Mouse (Mus musculus) natural killer cell, adult 2 months (primary cell): ENCODE data around the gene Enpp1.

ENCODE experiments used
- DNase-seq, 2 experiments: peaks; one replicate each; pipeline ENCODE4 v3.0.0; 2022; ENCODE audit warnings: low spot score in 2 of 2

Enpp1 gene

DNA sequence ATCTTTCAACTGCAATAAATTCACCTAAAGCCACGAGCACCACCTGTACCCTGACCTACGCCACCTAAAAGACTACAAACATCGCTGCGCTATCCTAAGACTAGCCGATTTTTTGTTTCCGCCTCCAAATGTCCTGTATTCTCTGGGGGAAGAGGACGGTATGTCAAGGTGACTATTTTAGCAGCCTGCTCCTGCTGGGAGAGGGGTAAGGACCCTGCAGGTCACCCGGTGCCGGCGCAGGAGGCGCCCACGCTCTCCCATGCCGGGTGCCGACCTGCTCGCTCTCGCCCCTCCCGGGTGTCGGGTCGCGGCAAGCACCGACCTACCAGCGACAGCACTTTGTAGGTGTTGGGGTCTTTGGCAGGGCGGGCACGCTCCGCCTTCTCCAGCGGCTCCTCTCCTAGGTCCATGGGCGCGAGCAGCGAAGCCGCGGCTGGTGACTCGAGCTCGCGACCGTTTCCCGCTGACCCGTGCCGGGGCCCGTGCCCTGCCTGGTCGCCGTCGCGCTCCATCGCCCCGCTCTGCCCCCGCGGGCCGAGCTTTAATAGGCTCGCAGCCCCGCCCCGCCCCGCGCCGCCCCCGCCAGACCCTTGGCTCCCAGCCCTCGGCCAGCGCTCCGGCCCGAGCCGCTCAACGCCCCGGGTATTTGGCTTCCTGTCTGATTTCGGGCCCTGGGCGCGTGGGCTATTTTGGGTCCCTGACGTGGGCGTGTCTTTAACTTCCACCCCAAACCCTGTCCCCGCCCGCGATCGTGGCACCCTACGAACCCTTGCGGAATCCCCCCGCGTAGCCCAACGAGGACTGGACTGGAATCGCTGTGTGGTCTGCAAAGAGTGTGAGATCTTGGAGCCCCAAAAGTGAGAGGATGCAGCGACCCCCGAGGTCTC, at the start of gene Enpp1:
Gene Enpp1 (minus strand): TSS at position 680 of the 887 bp plus-strand sequence.
- peak; percentile 61 to 62 for DNase-seq

DNA sequence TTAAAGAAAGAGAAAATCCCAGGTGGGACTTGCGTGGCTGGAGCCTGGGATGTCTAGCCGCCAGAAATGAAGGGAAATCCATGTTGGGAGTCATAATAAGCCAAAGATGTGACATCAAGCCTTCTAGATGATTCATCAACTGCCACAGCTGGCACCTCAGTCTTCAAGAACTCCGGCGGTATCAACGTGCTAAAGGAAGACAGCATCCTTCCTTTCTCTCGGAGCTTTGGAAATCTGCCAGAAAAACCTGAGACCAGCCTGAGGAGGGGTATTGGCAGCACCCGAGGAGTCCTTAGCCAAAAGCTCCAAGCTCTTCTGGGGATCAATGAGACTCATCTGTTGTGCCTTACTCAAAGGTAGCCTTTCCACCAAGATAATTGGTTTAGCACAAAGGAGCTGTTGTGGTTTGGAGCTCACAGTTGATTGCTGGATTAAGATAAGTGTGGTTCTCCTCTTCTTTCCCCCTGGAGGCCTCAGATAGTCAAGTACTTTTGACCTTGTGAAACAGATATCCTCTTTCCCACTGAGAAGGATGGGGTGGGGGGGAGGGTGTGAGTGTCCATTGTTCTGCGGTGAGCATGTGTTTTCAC, 46.5 kb upstream of the Enpp1 start:
- no peak for DNase-seq

DNA sequence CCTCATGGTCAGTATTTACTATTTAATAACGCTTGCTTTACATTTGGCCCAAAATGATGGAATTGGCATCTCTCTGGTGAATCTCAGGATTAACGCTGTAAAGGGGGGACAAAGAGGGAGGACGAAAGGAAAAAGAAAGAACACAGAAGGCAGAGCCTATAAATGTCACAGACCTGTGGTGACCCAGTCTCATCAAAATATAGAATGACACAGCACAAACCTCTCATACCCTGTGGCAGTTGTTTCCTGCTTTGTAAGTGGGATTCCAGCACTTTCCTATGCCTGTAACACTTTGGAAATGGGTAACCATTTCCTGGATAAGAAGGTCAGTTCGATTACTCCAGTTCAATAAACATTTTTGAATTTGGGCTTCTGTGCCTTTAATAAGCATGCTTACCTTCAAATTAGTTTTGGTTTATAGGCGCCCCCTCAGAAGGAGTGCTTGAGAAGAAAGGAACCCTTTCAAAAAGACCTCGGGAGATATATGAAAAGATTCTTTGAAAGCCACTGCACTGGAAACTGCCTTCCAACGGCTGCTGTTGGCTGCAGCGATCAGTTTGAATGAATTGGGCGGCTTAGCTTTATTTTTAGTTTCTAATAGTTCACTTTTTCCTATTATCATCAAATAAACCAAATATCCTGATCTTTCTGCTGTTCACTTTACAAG, 43.0 kb upstream of the Enpp1 start:
- DNase-seq: no peak

DNA sequence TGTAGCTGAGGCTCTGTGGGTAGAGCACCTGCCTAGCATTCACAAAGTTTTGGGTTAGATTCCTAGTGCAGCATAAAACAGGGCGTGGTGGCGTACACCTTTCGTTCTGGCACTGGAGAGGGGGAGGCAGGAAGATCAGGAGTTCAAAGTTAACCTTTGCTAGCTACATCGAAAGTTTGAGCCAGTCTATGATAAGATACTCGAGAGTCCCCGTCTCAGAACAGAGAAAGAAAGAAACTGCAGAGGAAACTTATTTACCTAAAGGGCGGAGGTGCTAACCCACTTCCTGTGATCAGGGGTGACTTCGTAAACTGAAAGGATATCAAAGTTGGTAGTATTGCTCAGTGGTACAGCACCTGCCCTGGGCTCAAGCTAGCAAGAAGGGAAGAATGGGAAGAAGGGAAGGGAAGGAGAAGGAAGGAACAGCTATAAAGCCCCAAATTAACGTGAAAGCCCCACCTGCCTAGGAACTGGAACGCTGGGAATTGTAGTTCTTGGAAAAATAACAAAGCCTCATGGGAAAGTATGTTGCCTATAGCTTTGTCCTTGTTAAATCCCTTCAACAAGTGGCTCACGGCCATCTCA, 42.4 kb upstream of the Enpp1 start:
- DNase-seq: peak; percentile 60 to 70

DNA sequence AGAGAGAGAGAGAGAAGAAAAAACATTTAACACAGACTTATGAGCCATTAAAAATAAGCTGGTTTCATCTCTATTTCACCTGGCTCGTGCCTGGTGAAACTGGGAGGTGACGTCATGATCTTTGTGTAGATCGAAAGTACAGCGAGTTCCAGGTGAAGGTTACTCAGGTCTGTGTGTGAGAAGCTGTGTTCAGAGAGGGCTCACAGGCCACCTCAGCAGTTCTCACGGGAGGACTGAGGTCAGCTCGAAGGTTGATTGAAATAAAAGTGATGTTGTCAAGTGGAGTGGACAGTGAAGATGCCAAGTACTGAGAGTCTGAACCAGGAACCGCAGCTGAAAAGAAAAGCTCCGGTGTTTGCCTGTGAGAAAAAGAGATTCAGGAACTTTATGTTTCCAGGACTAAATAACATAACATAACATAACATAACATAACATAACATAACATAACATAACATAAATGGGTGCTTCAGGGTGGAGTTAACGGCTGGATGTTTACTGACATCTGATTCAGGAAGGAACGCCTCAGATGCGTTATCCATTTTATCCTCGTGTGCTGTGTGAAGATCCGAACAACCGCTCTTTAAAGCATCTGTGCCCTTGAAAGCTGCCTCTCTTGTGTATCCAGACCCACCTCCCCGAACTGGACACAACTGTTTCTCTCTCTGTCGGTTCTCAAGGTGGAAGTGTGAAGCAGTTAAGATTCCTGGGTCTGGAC, 41.7 kb upstream of the Enpp1 start:
- peak; percentile 2 to 8 for DNase-seq

DNA sequence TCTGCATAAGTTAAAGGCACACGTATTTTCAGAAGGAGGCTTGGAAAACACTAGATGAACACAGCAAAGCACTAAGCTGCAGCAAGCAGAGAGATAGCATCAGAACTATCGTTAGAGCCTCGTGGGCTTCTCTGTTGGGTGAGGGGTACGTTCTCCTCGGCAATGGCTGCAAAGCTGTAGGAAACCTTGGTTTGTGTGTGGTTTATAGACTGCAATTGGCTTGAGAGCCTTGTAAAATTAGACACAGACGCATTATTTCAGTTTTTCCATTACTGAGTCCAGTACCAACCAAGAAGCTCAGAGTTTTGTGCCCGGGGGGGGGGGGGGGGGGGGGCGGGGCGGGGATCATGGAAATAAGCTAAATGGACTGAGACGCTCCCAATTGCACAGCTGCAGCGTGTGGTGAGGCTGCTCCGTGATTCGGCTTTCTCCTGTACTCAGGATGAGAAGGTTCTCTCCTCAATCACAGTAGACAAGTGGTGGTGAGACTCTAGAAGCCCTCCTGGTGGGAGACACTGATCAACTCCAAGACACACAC, 31.1 kb upstream of the Enpp1 start:
- DNase-seq: no peak

DNA sequence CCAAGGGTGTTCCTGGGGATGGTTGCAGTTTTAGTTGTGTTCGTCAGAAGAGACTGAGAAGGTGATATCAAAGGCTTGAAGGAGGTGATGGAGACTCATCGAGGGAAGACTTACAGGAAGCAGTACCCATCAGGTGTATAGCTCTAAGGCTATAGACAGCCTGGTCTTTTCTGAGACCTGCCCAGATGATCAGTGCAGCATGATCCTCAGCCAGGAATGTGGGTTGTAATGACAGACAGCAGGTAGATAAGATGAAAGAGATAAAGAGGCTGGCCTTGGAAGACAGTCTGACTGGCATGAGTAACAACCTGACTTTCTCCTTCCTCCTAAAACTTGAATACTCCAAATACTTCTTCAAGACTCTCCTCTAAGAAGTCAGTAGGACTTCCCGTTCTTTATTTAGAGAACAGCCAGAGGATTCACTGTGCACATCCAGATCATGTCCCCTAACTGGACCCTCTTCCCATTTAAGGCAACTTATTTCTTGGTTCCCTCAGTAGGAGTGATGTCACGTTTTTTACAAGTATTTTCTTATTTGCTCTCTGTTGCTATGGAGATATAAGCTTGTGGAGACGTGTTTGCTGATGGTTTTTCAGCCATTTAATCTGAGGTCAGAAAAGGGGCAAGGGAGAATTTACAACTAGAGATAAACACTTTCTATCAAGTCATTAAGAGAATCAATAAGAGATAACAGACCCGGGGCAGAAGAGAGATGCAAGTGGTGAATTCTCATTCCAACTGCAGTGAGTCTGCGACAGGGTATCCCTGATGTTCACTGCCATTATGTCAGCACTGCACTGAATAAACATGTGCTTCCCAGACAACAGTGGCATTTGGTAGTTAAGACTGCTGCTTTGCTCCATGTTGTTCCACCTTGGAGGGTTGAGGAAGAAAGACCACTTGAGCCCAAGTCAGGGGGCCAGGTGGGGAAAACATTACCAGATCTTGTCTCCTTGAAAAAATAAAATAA, 29.6 kb upstream of the Enpp1 start:
- DNase-seq: no peak

DNA sequence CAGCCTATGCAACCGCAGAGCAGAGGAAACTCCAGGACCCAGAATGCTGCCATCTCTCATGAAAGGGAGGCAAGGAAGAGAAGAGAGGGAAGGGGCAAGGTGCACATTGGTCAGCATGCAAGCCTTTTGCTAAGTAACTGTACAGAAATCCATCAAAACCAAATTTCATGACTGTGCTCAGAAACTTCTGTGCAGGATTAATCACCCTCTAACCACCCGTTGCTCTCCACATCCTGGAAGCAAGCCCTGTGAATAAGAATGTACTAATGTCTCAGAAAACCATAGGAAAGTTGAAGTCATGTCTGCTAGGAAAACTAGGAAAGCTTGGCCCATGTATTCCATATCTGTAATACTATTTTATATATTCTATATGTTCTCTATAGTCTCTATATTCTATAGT, 27.2 kb upstream of the Enpp1 start:
- DNase-seq: no peak

DNA sequence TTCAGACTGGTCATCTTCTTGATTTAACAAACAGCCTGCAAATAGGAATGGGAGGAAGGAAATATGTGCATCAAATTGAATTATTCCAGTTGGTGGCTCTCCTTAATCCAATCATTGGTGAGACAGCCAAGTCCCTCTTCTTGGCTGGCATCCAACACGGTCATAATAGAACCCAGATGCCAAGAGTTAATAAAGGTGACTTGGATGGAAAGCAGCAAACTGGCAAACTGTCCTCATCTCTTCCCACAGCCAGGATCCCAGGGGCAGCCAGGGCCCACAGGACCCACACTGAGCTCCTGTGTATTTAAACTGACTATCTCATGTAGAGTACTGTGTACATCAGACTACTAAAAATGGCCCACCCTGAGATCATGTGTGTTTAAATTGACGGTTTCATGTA, 26.5 kb upstream of the Enpp1 start:
- no peak for DNase-seq

DNA sequence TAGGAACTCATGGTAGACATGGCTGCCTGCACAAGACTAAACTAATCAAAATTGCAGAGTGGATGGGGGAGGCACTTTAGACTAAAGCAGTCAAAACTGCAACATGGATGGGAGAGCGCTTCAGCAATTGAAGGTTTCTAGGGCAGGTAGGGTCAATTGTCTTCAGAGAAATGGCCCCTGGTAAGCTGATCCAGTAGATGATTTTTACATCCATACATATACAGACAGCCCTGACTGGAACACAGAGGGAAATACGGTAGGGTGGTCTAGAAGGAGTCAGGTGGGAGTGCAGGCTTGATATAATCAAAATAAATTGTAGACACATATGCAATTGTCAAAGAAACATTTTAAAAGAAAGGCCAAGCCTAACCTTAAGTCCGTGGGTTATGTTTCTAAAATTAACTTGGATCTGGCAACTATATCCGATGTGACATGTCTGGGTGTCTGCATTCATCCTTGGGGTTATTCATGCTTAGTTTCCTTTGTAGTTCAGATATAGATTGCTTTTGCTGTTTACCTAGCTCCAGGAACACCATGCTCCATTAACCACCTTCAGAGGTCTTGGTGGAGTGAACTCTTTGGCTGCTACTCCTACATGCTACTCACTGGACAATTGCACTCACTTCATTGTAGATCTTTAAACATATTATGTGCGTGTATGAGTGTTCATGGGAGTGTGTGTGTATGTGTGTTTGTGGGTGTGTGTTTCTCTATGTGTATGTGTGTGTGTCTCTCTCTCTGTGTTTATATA, 23.2 kb upstream of the Enpp1 start:
- no peak for DNase-seq

DNA sequence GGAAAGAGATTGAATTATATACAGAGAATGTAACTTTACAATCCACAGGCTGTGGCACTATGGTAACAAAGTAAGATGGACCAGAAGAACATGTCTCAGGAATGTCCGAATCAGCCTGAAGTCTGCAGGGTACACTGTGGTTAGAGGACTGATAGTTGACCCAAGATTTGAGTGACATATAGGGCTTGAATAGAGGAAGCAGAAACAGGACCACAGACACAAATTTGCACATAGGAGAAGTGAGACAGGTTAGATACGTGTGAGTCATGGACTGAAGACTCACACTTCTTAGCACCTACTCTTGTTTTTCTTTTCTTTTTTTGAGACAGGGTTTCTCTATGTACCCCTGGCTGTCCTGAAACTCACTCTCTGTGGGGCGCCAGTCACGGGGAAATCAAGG, 15.5 kb upstream of the Enpp1 start:
- no peak for DNase-seq

DNA sequence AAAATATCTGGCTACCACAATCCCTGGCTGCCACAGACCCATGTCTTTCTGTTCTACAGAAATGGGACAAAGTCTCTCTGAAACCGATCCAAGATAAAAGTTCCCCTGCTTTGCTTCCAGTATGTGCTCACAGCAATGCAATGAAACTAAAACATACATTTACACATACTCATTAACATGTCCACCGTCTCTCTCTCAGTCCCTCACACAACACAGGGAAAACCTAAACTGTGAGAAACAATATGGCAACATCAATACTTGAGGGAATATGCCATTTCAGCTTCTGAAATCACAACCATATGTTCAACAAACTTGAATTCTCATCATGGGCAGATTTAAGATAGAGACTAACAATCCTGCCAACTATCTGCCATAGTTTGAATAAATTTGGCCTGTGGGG, 13.2 kb upstream of the Enpp1 start:
- no peak for DNase-seq

DNA sequence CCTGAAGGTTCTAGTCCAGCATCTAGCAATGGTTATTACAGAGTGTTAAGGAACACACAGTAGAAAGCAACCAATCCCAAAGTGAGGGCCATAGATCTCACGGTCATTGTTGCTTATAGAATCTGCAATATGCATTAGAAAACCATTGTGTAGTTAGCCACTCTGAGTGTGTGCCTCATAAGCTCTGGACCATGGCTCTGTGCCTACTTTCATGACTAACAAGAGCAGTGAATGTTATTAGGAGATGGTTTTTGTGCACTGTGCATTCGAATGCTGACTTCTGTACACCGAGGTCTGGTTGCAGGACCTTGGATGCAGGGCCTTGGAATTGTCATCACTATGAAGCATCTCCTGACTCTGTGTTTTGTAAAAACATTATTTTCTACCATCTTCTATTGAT, 9.9 kb upstream of the Enpp1 start:
- no peak for DNase-seq

DNA sequence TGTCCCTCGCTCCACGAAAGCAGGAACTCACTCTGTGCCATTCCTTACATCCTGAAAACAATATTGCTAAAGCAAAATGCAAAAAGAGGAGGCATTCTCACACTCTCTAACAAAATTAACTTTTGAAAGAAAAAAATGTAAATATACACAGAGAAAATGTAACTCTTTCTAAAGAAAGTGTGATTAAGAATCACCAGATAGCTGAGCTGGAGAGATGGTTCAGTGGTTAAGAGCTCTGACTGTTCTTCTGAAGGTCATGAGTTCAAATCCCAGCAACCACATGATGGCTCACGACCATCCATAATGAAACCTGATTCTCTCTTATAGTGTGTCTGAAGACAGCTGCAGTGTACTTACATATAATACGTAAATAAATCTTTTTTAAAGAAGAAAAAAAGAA, 7.4 kb upstream of the Enpp1 start:
- no peak for DNase-seq

DNA sequence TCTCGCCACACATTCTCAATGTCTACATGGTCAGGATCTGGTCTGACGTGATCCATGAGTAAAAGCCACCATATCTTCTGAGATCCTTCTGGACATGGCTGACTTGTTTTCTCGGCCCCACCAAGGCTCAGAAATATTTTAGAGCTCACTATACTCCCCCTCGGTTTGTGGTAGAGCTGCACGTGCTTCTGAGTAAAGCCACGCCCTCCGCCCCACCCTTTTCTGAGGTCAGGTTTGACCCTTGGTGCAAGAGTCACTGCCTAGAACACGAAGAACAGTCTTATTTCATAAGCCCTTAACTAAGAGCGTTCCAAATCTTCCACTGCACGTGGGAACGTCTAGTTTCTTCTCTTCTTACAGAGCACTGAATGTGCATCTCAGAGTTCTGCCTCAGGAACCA, 6.8 kb upstream of the Enpp1 start:
- no peak for DNase-seq

DNA sequence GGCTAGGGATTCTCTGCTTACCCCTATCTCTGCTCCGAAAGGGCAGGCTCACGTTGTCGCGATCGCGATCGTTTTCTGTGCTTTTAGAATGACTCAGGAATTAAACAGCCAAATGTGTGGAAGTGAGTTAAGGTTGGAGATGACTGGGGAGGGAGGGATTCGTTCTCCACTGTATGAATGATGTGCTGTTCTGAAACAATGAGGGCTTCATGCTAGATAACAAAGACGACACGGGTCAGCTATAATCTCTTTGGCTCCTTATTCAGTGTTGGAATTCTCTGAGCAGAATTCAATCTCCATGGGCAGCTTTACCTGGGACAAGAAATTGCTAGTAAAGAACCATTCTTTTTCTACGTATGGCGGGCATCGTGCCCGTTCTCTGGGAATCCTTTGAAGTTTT, 6.1 kb upstream of the Enpp1 start:
- DNase-seq: no peak

DNA sequence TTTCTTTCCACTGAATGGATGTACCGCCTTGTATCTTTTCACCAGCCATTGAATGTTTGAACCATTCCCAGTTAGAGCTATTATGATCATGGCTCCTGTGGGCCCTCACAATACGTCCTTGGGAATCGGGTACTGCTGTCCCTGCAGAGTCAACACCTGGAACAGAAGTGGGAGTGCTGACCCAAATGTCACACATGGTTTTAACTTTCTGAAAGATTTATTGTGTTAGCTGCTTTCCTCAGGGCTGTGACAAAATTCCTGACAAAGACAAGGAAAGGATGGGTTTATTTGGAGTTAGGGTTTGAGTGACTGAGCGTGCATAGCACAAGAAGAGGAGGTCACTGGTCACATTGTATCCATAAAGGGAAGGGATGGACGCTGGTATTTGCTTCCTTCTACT, 4.3 kb upstream of the Enpp1 start:
- no peak for DNase-seq

DNA sequence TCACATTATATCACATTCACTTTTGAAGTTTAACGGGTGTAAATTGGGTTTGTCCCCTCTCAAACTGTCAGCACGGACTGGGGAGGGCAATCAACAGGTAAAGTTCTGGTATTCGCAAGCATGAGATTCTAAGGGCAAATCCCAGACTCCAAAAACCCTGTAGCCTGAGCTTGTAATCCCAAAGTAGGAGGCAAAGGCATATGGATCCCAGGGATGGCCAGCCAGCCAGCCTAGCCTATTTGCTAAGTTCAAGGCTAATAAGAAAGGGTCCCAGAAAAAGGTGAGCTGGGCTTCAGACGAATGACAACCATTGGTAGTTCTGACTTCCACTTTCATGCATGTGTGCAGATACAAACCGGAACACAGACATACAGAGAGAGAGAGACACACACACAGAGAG, 942 bp upstream of the Enpp1 start:
- DNase-seq: no peak

DNA sequence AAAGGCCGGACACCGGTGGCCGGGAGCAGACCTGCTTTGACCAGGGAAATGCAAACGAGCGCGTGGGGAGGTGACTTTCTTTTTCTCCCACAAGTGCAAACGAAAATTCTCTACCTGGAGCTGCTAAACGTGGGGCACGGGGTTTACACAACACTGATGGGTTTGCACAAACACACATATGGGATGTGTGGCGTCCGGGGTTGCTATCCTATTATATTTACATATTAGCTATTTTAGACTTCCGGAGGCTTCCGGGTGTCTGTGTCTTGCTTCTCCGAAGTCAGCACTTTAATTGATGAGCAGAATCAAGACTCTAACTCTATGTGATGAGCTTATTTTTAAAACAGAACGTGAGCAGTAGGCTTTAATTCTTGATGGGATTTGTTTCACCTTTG, 405 bp upstream of the Enpp1 start:
- DNase-seq: no peak

DNA sequence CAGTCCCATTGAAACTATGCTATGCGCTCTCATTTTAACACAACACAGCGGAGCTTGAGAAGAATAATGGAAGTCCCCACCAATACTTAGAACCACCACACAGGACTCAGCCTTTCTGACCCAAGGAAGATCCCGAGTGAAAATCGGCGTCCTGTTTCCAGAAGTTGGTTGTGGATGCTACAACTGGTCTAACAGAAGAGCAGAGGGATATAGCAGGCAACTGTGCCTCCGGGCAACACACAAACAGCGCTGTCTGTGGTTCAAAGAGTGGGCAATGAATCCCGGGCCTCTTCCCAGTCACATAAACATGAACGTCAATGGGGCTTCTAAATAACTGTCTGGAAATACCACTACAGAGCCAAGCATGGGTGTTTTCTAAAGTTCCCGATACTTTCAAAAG, 888 bp downstream of the Enpp1 start:
- DNase-seq: no peak
